Mouse (Mus musculus): Measurements from ENCODE around the gene C1qa. TPM values are rescaled to one million over a fixed set of nuclear protein-coding genes. Genes with fewer than 3 reads are reported as not detected.

Gene C1qa
- polyA plus RNA-seq, 1 experiment from 2014 or later = 25.1 TPM

- Histone ChIP-seq H3K9me3 (no peaks in the 10 kb centered on the region), H3K4me1 (peaks cover 21% of the 10 kb centered on the region), H3K27me3 (replicated peaks) (peaks cover 5% of the 10 kb centered on the region), H3K4me2 (no peak overlapping the region), H3K4me3 (no peak overlapping the region), H3K27ac (no peak overlapping the region), H3K36me3 (replicated peaks) (no peaks in the 10 kb centered on the region), H3K9ac (no peak overlapping the region)
- no peak for ATAC-seq (replicated peaks)
- 77% methylated on average over 3 of the region's 3 CpGs for WGBS
These were observed 20.9 kb upstream of the C1qa start for GRCm38 (mm10) chr4:136919526-136919925.

GRCm38 (mm10) chr4:136918834-136919233 is 20.2 kb upstream of the C1qa start:
- Histone ChIP-seq H3K4me1 (peaks cover 23% of the 10 kb centered on the region), H3K9me3 (no peaks in the 10 kb centered on the region), H3K9ac (no peak overlapping the region), H3K27me3 (replicated peaks) (no peaks in the 10 kb centered on the region; the same call in 1 of the 2 replicates), H3K27ac (no peak overlapping the region), H3K36me3 (replicated peaks) (no peaks in the 10 kb centered on the region), H3K4me2 (no peak overlapping the region), H3K4me3 (no peak overlapping the region)
- 78% methylated on average over 8 of the region's 8 CpGs for WGBS
- no peak for ATAC-seq (replicated peaks)

GRCm38 (mm10) chr4:136917165-136917524 is 18.5 kb upstream of the C1qa start:
- H3K4me3 ChIP-seq = no peak overlapping the region
- H3K4me2 ChIP-seq = no peak overlapping the region
- H3K27me3 ChIP-seq (replicated peaks) = no peaks in the 10 kb centered on the region; the same call in 1 of the 2 replicates
- no peaks in the 10 kb centered on the region for H3K36me3 ChIP-seq (replicated peaks)
- peaks cover 32% of the 10 kb centered on the region for H3K4me1 ChIP-seq
- 31% methylated on average over 7 of the region's 7 CpGs for WGBS
- 0 out of 2 replicates have a peak, but pooled peaks have one; percentile 26 for ATAC-seq (replicated peaks)
- no peaks in the 10 kb centered on the region for H3K9me3 ChIP-seq
- no peak overlapping the region for H3K9ac ChIP-seq
- peak overlapping the region; percentile 56; the same call in 1 of the 2 replicates for H3K27ac ChIP-seq

GRCm38 (mm10) chr4:136916359-136917164 is 18.0 kb upstream of the C1qa start:
- Histone ChIP-seq H3K27me3 (replicated peaks) (no peaks in the 10 kb centered on the region; the same call in 1 of the 2 replicates), H3K9ac (no peak overlapping the region), H3K27ac (peak overlapping the region; percentile 56; the same call in 1 of the 2 replicates), H3K36me3 (replicated peaks) (no peaks in the 10 kb centered on the region), H3K4me3 (no peak overlapping the region), H3K4me1 (peaks cover 35% of the 10 kb centered on the region), H3K4me2 (no peak overlapping the region), H3K9me3 (no peaks in the 10 kb centered on the region)
- ATAC-seq (replicated peaks) = 0 out of 2 replicates have a peak, but pooled peaks have one; percentile 10
- WGBS = 38% methylated on average over 20 of the region's 20 CpGs

DNA sequence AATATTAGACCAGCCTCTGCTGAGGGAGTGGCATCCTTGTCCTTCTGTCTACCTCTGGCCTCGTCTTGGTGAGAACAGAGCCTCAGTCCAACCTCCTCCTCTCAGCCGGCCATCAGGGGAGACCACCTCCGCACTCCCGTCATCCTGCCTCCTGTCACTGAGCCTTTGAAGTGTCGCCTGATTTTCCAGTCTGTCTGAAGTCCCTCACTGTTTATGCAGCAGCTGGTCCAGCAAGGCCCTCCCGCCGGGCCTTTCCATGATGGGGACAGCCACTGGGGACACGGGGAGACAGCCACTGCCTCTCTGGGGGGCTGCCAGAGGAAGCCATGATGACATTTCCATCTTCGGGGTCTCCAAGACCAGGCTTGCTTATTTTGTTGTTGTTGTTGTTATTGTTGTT is 14.2 kb upstream of the C1qa start:
- peaks cover 43% of the 10 kb centered on the region for H3K4me1 ChIP-seq
- peak overlapping the region; percentile 42; the same call in 1 of the 2 replicates for H3K27ac ChIP-seq
- H3K9ac ChIP-seq = no peak overlapping the region
- no peaks in the 10 kb centered on the region for H3K9me3 ChIP-seq
- H3K36me3 ChIP-seq (replicated peaks) = no peaks in the 10 kb centered on the region
- no peak for ATAC-seq (replicated peaks)
- H3K4me3 ChIP-seq = no peak overlapping the region
- 9% methylated on average over 9 of the region's 9 CpGs for WGBS
- peaks cover 14% of the 10 kb centered on the region; the same call in 1 of the 2 replicates for H3K27me3 ChIP-seq (replicated peaks)
- H3K4me2 ChIP-seq = no peak overlapping the region

DNA sequence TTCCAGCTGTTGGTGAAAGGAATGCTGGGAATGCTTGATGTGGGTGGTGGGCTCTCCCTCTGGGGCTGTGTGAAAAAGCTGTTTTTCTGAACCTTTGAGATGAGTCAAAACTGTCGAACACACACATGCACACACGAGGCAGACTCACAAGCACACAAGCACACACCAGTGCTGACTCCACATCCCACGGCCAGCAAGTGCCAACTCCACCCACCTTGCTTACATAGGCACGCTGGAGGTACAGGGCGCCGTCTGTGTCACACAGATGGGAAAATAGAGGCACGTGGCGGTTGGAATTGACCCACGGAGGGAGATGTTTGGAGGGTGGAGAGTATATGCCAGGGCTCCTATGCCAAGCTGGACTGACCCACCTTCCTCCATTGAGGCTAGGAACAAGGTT is 13.2 kb upstream of the C1qa start:
- peaks cover 36% of the 10 kb centered on the region for H3K4me1 ChIP-seq
- peak overlapping the region; percentile 39 for H3K4me2 ChIP-seq
- no peaks in the 10 kb centered on the region for H3K9me3 ChIP-seq
- H3K9ac ChIP-seq = no peak overlapping the region
- H3K36me3 ChIP-seq (replicated peaks) = no peaks in the 10 kb centered on the region
- H3K27ac ChIP-seq = peak overlapping the region; percentile 53; the same call in 1 of the 2 replicates
- H3K4me3 ChIP-seq = no peak overlapping the region
- peaks cover 16% of the 10 kb centered on the region for H3K27me3 ChIP-seq (replicated peaks)
- WGBS = 35% methylated on average over 9 of the region's 9 CpGs
- peak; percentile 13; the same call in 1 of the 2 replicates for ATAC-seq (replicated peaks)

DNA sequence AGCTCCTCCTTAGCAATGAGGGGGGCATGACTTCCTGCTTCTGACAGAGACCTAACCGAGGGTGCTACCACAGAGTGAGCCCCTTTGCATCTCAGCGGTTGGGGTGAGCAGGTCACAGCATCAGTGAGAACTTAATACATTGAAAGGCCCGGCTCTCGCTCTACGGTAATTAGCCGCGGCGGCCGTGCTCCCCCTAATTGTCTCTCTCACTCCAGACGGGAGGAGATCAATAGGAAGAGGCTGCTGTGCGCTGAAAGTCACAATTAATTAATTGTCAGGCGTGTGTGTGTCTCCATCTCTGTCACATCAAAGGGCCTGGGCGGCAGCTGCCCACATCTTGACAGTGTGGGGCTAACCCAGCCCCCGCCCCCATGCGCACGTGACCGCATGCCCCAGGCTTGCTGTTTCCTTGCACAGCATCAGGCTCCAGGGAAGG is 12.6 kb upstream of the C1qa start:
- H3K4me3 ChIP-seq = no peak overlapping the region

GRCm38 (mm10) chr4:136907809-136908208 is 9.2 kb upstream of the C1qa start:
- no peak overlapping the region for H3K4me3 ChIP-seq
- H3K9me3 ChIP-seq = no peaks in the 10 kb centered on the region
- peaks cover 33% of the 10 kb centered on the region for H3K27me3 ChIP-seq (replicated peaks)
- H3K36me3 ChIP-seq (replicated peaks) = no peaks in the 10 kb centered on the region
- ATAC-seq (replicated peaks) = no peak
- H3K4me1 ChIP-seq = peaks cover 35% of the 10 kb centered on the region
- no peak overlapping the region for H3K4me2 ChIP-seq
- H3K9ac ChIP-seq = no peak overlapping the region
- H3K27ac ChIP-seq = no peak overlapping the region

More for the DNA sequence above, 12.6 kb upstream of the C1qa start:
- H3K36me3 ChIP-seq (replicated peaks) = no peaks in the 10 kb centered on the region
- H3K9ac ChIP-seq = no peak overlapping the region
- peaks cover 30% of the 10 kb centered on the region for H3K4me1 ChIP-seq
- H3K27me3 ChIP-seq (replicated peaks) = peaks cover 22% of the 10 kb centered on the region
- H3K9me3 ChIP-seq = no peaks in the 10 kb centered on the region
- peak; percentile 58 for ATAC-seq (replicated peaks)
- WGBS = 4% methylated on average over 17 of the region's 17 CpGs
- peak overlapping the region; percentile 39 for H3K4me2 ChIP-seq
- peak overlapping the region; percentile 53 for H3K27ac ChIP-seq

- no peak overlapping the region for H3K4me3 ChIP-seq
- H3K4me2 ChIP-seq = no peak overlapping the region
- H3K36me3 ChIP-seq (replicated peaks) = no peaks in the 10 kb centered on the region
- H3K27ac ChIP-seq = no peak overlapping the region
- no peak for ATAC-seq (replicated peaks)
- H3K9ac ChIP-seq = no peak overlapping the region
- 13% methylated on average over 7 of the region's 7 CpGs for WGBS
- no peaks in the 10 kb centered on the region for H3K9me3 ChIP-seq
- peaks cover 36% of the 10 kb centered on the region for H3K27me3 ChIP-seq (replicated peaks)
- peaks cover 28% of the 10 kb centered on the region for H3K4me1 ChIP-seq
These were observed 8.4 kb upstream of the C1qa start for GRCm38 (mm10) chr4:136907033-136907432.

- H3K9ac ChIP-seq = no peak overlapping the region
- no peak overlapping the region for H3K4me3 ChIP-seq
- no peaks in the 10 kb centered on the region for H3K36me3 ChIP-seq (replicated peaks)
- peaks cover 28% of the 10 kb centered on the region for H3K27me3 ChIP-seq (replicated peaks)
- peak overlapping the region; percentile 24 for H3K4me2 ChIP-seq
- H3K4me1 ChIP-seq = peaks cover 14% of the 10 kb centered on the region
- 2% methylated on average over 22 of the region's 23 CpGs for whole genome bisulfite sequencing
- peak; percentile 58; the same call in 1 of the 2 replicates for ATAC-seq (replicated peaks)
- H3K9me3 ChIP-seq = no peaks in the 10 kb centered on the region
- no peak overlapping the region for H3K27ac ChIP-seq
These were observed 6.3 kb upstream of the C1qa start for GRCm38 (mm10) chr4:136904767-136905539.

DNA sequence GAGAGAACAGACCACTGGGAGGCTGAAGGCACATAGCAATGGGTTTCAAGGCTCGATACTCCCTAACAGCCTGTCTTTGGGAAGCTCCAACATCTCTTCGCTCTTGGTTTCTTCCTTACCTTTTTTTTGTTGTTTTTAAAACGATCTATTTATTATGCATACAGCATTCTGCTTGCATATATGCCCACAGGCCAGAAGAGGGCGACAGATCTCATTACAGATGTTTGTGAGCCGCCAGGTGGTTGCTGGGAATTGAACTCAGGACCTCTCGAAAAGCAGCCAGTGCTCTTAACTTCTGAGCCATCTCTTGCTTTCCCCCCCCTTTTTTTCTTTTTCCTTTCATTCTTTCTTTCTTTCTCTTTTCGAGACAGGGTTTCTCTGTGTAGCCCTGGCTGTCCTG is 551 bp upstream of the C1qa start:
- WGBS = 58% methylated on average over 7 of the region's 7 CpGs
- Histone ChIP-seq H3K27ac (no peak overlapping the region), H3K4me2 (no peak overlapping the region), H3K9me3 (no peaks in the 10 kb centered on the region), H3K27me3 (replicated peaks) (peaks cover 45% of the 10 kb centered on the region), H3K36me3 (replicated peaks) (no peaks in the 10 kb centered on the region), H3K4me3 (no peak overlapping the region), H3K4me1 (peaks cover 12% of the 10 kb centered on the region; the same call in 1 of the 2 replicates), H3K9ac (no peak overlapping the region)
- ATAC-seq (replicated peaks) = no peak

- Histone ChIP-seq H3K4me1 (peaks cover 13% of the 10 kb centered on the region; the same call in 1 of the 2 replicates), H3K27ac (no peak overlapping the region), H3K9ac (no peak overlapping the region), H3K9me3 (no peaks in the 10 kb centered on the region), H3K4me3 (no peak overlapping the region), H3K27me3 (replicated peaks) (peaks cover 48% of the 10 kb centered on the region), H3K36me3 (replicated peaks) (no peaks in the 10 kb centered on the region), H3K4me2 (no peak overlapping the region)
- 64% methylated on average over 9 of the region's 9 CpGs for WGBS
- ATAC-seq (replicated peaks) = no peak
These were observed 462 bp downstream of the C1qa start for GRCm38 (mm10) chr4:136898084-136898598.
